Mouse (Mus musculus) CH12F3 (cell line): ENCODE measurements around the gene Prkag2.

Experiments
- in situ Hi-C: fragments of 300-500 bp; cut with MboI; formaldehyde crosslinking; loops from 2 replicates; pipeline ENCODE4 v1.14.3; 2020; ENCODE audit warnings: low sequenced_read_pairs

Gene Prkag2

GRCm38 (mm10) chr5:25005532-25006129 is 94.8 kb downstream of the Prkag2 start:
- in situ Hi-C loops, result no loop called here

- in situ Hi-C loops, result no loop called here
These were observed 99.0 kb downstream of the Prkag2 start for GRCm38 (mm10) chr5:25001391-25001794.

- in situ Hi-C loops, result no loop called here
These were observed 101.1 kb downstream of the Prkag2 start for GRCm38 (mm10) chr5:24999351-24999750.

GRCm38 (mm10) chr5:24995576-24996100 is 104.8 kb downstream of the Prkag2 start:
- in situ Hi-C loops, result no loop called here

GRCm38 (mm10) chr5:24993190-24993589 is 107.3 kb downstream of the Prkag2 start:
- in situ Hi-C loops, result no loop called here

- in situ Hi-C loops, result no loop called here
These were observed 108.9 kb downstream of the Prkag2 start for GRCm38 (mm10) chr5:24991575-24991974.

GRCm38 (mm10) chr5:24990460-24990859 is 110.0 kb downstream of the Prkag2 start:
- in situ Hi-C loops, result no loop called here

GRCm38 (mm10) chr5:24989683-24990082 is 110.8 kb downstream of the Prkag2 start:
- in situ Hi-C loops, result no loop called here

GRCm38 (mm10) chr5:24986956-24987355 is 113.5 kb downstream of the Prkag2 start:
- in situ Hi-C loops, result no loop called here

- in situ Hi-C loops, result no loop called here
These were observed 114.1 kb downstream of the Prkag2 start for GRCm38 (mm10) chr5:24986204-24986940.

- in situ Hi-C loops, result no loop called here
These were observed 114.8 kb downstream of the Prkag2 start for GRCm38 (mm10) chr5:24985434-24986176.

GRCm38 (mm10) chr5:24984157-24984556 is 116.3 kb downstream of the Prkag2 start:
- in situ Hi-C loops, result no loop called here

- in situ Hi-C loops, result no loop called here
These were observed 116.9 kb downstream of the Prkag2 start for GRCm38 (mm10) chr5:24983539-24983938.

GRCm38 (mm10) chr5:24982258-24982657 is 118.2 kb downstream of the Prkag2 start:
- in situ Hi-C loops, result no loop called here

- in situ Hi-C loops, result no loop called here
These were observed 118.7 kb downstream of the Prkag2 start for GRCm38 (mm10) chr5:24981765-24982164.

- in situ Hi-C loops, result no loop called here
These were observed 120.5 kb downstream of the Prkag2 start for GRCm38 (mm10) chr5:24979968-24980345.

- in situ Hi-C loops, result no loop called here
These were observed 121.0 kb downstream of the Prkag2 start for GRCm38 (mm10) chr5:24979312-24979967.

- in situ Hi-C loops, result no loop called here
These were observed 123.5 kb downstream of the Prkag2 start for GRCm38 (mm10) chr5:24976907-24977306.

- in situ Hi-C loops, result no loop called here
These were observed 124.2 kb downstream of the Prkag2 start for GRCm38 (mm10) chr5:24976236-24976635.

- in situ Hi-C loops, result no loop called here
These were observed 125.3 kb downstream of the Prkag2 start for GRCm38 (mm10) chr5:24975100-24975499.

GRCm38 (mm10) chr5:24973672-24974225 is 126.7 kb downstream of the Prkag2 start:
- in situ Hi-C loops, result no loop called here
